Mouse (Mus musculus): ENCODE measurements around the gene Cldn7. TPM values are rescaled to one million over a fixed set of nuclear protein-coding genes. Genes with fewer than 3 reads are reported as not detected.

Gene Cldn7
- total and polyA plus RNA-seq, 3 experiments, result 0.31 to 0.36 TPM; not detected in 1

DNA sequence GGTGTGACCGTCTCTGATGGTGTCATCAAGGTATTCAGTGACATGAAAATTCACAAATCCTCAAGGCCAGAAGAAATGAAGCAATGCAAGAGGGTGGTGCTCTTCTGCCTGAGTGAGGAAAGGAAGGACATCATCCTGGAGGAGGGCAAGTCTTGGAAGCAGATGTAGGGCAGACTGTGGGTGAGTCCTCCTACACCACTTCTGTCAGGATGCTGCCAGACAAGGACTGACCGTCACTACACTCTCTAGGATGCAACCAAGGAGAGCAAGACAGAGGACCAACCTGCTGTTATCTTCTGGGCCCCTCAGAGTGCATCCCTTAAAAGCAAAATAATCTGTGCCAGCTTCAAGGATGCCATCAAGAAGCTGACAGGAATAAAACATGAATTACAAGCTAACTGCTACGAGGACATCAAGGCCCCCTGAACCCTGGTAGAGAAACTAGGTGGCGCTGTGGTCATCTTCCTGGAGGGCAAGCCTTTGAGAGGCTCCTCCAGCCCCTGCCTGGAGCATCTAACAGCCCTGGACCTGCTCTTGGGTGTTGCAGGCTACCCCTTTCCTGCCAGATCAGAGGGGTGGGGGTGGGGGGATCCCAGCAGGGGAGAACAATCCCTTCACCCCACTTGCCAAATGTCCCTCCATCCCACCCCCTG, 13.6 kb upstream of the Cldn7 start:
- Histone ChIP-seq H3K27ac (ENCODE audit: control insufficient read depth, low read depth, low read length) (no peak overlapping the region), H3K4me3 (ENCODE audit: control insufficient read depth in 1 of 2, insufficient read depth in 1 of 2, low read depth in 2 of 2, low read length in 2 of 2) (no peak overlapping the region), H3K79me2 (ENCODE audit: control insufficient read depth, insufficient read depth, low read length, poor library complexity) (no peaks in the 10 kb centered on the region), H3K36me3 (ENCODE audit: control insufficient read depth in 1 of 2, insufficient read depth in 2 of 2, low read length in 2 of 2) (no peaks in the 10 kb centered on the region; a peak in 1 of 4 replicates), H3K27me3 (ENCODE audit: control insufficient read depth in 1 of 2, insufficient read depth in 2 of 2, low read length in 2 of 2) (no peaks in the 10 kb centered on the region), H3K9ac (ENCODE audit: control insufficient read depth, low read depth, low read length, poor library complexity, severe bottlenecking) (no peak overlapping the region), H3K4me1 (ENCODE audit: control insufficient read depth in 1 of 2, insufficient read depth in 2 of 2, low read length in 2 of 2) (peaks cover 2 to 18% of the 10 kb centered on the region in 2 experiments; a peak in 3 of 4 replicates), H3K9me3 (replicated peaks; ENCODE audit: insufficient read depth, low read length) (no peaks in the 10 kb centered on the region)
- peak; percentile 46 for DNase-seq (ENCODE audit: low read depth, low spot score)
- TF ChIP-seq CTCF (IDR thresholded peaks at IDR 0.05 in 2 of 3, conservative IDR thresholded peaks at IDR 0.05 in 1 of 3; ENCODE audit: control insufficient read depth in 1 of 3, insufficient read depth in 1 of 3, low read depth in 2 of 3, low read length in 3 of 3, poor library complexity in 1 of 3, severe bottlenecking in 1 of 3) (peak; percentile 51 to 68 (median 65)), KAT2A (conservative IDR thresholded peaks at IDR 0.05; ENCODE audit: low read depth, low read length) (no peak), ZKSCAN1 (IDR thresholded peaks at IDR 0.05; ENCODE audit: low read depth, low read length) (no peak), GABPA (IDR thresholded peaks at IDR 0.05; ENCODE audit: low read depth, low read length) (no peak), POLR2A (IDR thresholded peaks at IDR 0.05; ENCODE audit: control insufficient read depth in 1 of 2, insufficient read depth in 1 of 2, low read depth in 1 of 2, low read length in 2 of 2, poor library complexity in 1 of 2) (no peak), CHD2 (IDR thresholded peaks at IDR 0.05; ENCODE audit: low read length) (no peak), RAD21 (IDR thresholded peaks at IDR 0.05; ENCODE audit: low read depth, low read length) (peak; percentile 19), MYB (IDR thresholded peaks at IDR 0.05; ENCODE audit: low read depth, low read length) (no peak), MEF2A (IDR thresholded peaks at IDR 0.05; ENCODE audit: extremely low read depth, insufficient replicate concordance, low read depth, low read length, poor library complexity, severe bottlenecking) (no peak), RCOR1 (IDR thresholded peaks at IDR 0.05; ENCODE audit: low read depth, low read length) (no peak), EP300 (IDR thresholded peaks at IDR 0.05; ENCODE audit: low read depth in 1 of 2, low read length in 2 of 2) (no peak), MYC (IDR thresholded peaks at IDR 0.05; ENCODE audit: low read depth, low read length) (no peak), SMC3 (IDR thresholded peaks at IDR 0.05; ENCODE audit: low read depth, low read length) (peak; percentile 23; the same call in 1 of the 2 replicates), ZC3H11A (IDR thresholded peaks at IDR 0.05; ENCODE audit: low read depth, low read length) (no peak), USF2 (IDR thresholded peaks at IDR 0.05; ENCODE audit: borderline replicate concordance in 1 of 2, insufficient read depth in 1 of 2, low read depth in 1 of 2, low read length in 2 of 2) (no peak)

DNA sequence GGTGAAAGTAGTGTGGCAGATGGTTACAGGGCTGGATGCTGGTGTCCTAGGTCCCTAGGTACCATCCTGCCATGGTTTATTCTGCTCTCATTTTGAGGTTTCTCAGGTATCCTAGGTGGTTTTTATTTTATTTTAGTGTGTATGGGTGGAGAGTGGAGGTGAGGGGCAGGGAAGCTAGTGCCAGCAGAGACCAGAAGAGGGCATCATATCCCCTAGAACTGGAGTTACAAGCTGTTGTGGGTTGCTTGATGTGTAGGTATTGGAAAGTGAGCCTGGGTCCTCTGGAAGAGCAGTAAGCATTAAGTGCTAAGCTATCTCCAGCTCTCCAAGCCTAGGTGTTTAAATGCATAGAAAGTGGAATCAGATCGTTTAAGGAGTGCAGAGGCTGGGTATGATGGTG, 12.3 kb upstream of the Cldn7 start:
- H3K27me3 ChIP-seq (ENCODE audit: control insufficient read depth in 1 of 2, insufficient read depth in 2 of 2, low read length in 2 of 2), result no peaks in the 10 kb centered on the region
- no peak overlapping the region for H3K27ac ChIP-seq (ENCODE audit: control insufficient read depth, low read depth, low read length)
- H3K4me1 ChIP-seq (ENCODE audit: control insufficient read depth in 1 of 2, insufficient read depth in 2 of 2, low read length in 2 of 2), result peaks cover 6 to 18% of the 10 kb centered on the region in 2 experiments
- no peak overlapping the region for H3K4me3 ChIP-seq (ENCODE audit: control insufficient read depth in 1 of 2, insufficient read depth in 1 of 2, low read depth in 2 of 2, low read length in 2 of 2)
- TF ChIP-seq CHD2 (IDR thresholded peaks at IDR 0.05; ENCODE audit: low read length) (no peak), ETS1 (IDR thresholded peaks at IDR 0.05; ENCODE audit: low read depth, low read length) (no peak), ZC3H11A (IDR thresholded peaks at IDR 0.05; ENCODE audit: low read depth, low read length) (no peak), SMC3 (IDR thresholded peaks at IDR 0.05; ENCODE audit: low read depth, low read length) (peak; percentile 41; the same call in 1 of the 2 replicates), CTCF (IDR thresholded peaks at IDR 0.05 in 2 of 3, conservative IDR thresholded peaks at IDR 0.05 in 1 of 3; ENCODE audit: control insufficient read depth in 1 of 3, insufficient read depth in 1 of 3, low read depth in 2 of 3, low read length in 3 of 3, poor library complexity in 1 of 3, severe bottlenecking in 1 of 3) (peak; percentile 12 to 47 (median 33); a peak in 5 of 6 replicates), GABPA (IDR thresholded peaks at IDR 0.05; ENCODE audit: low read depth, low read length) (no peak), RAD21 (IDR thresholded peaks at IDR 0.05; ENCODE audit: low read depth, low read length) (peak; percentile 39), POLR2AphosphoS5 (IDR thresholded peaks at IDR 0.05; ENCODE audit: borderline replicate concordance, low read depth, low read length) (no peak)
- H3K9me3 ChIP-seq (replicated peaks; ENCODE audit: insufficient read depth, low read length), result no peaks in the 10 kb centered on the region
- H3K79me2 ChIP-seq (ENCODE audit: control insufficient read depth, insufficient read depth, low read length, poor library complexity), result no peaks in the 10 kb centered on the region
- no peak for DNase-seq (ENCODE audit: low read depth, low spot score)
- no peaks in the 10 kb centered on the region; a peak in 1 of 4 replicates for H3K36me3 ChIP-seq (ENCODE audit: control insufficient read depth in 1 of 2, insufficient read depth in 2 of 2, low read length in 2 of 2)
- H3K9ac ChIP-seq (ENCODE audit: control insufficient read depth, low read depth, low read length, poor library complexity, severe bottlenecking), result no peak overlapping the region
